Mouse (Mus musculus) MEL (cell line): Measurements from ENCODE around the gene Gm17190. TPM values are rescaled to one million over a fixed set of nuclear protein-coding genes. Genes with fewer than 3 reads are reported as not detected.

Experiments used
- DNase-seq: peaks from one replicate; pipeline ENCODE4 v3.0.0; 2011; ENCODE audit warnings: low read depth, low spot score
- H3K27ac ChIP-seq: 2 replicates; pipeline ENCODE4 v1.5.1; 2012; ENCODE audit warnings: low read depth, mild to moderate bottlenecking, control low read depth, low read length, moderate library complexity; ENCODE audit not compliant: control insufficient read depth
- H3K27me3 ChIP-seq, 2 experiments: fragments of 150-350 bp in 1 of 2; sonication (generic) in 1 of 2; 2 replicates each; pipeline ENCODE4 v1.6.1; 2012; ENCODE audit warnings: low read length in 2 of 2, mild to moderate bottlenecking in 2 of 2, improper control_type of control experiment in 1 of 2, moderate library complexity in 1 of 2; ENCODE audit not compliant: insufficient read depth in 2 of 2, control insufficient read depth in 1 of 2
- H3K36me3 ChIP-seq, 2 experiments: 2 replicates each; pipeline ENCODE4 v1.6.1; 2012 to 2014; ENCODE audit warnings: low read length in 2 of 2, improper control_type of control experiment in 1 of 2, inconsistent platforms in 1 of 2, mild to moderate bottlenecking in 1 of 2; ENCODE audit not compliant: insufficient read depth in 2 of 2, control insufficient read depth in 1 of 2
- H3K4me1 ChIP-seq, 2 experiments: fragments of 150-350 bp in 1 of 2; sonication (generic) in 1 of 2; 2 replicates each; pipeline ENCODE4 v1.6.1; 2012; ENCODE audit warnings: low read length in 2 of 2, improper control_type of control experiment in 1 of 2, mild to moderate bottlenecking in 1 of 2; ENCODE audit not compliant: insufficient read depth in 2 of 2, control insufficient read depth in 1 of 2
- H3K4me3 ChIP-seq, 2 experiments: fragments of 150-350 bp in 1 of 2; sonication (generic) in 1 of 2; 2 replicates each; pipeline ENCODE4 v1.5.1; 2012; ENCODE audit warnings: low read depth in 2 of 2, low read length in 2 of 2, mild to moderate bottlenecking in 2 of 2, moderate library complexity in 2 of 2, control low read depth in 1 of 2, improper control_type of control experiment in 1 of 2; ENCODE audit not compliant: control insufficient read depth in 1 of 2, insufficient read depth in 1 of 2
- H3K79me2 ChIP-seq: 2 replicates; pipeline ENCODE4 v1.6.1; 2012; ENCODE audit warnings: mild to moderate bottlenecking, low read length, moderate library complexity; ENCODE audit not compliant: control insufficient read depth, poor library complexity, insufficient read depth
- H3K9ac ChIP-seq: 2 replicates; pipeline ENCODE4 v1.6.1; 2012; ENCODE audit warnings: low read depth, mild to moderate bottlenecking, control low read depth, low read length, moderate library complexity; ENCODE audit not compliant: control insufficient read depth, poor library complexity, severe bottlenecking
- H3K9me3 ChIP-seq: fragments of 150-350 bp; sonication (generic); replicated peaks from 2 replicates; pipeline ENCODE4 v1.6.1; 2012; ENCODE audit warnings: mild to moderate bottlenecking, low read length, improper control_type of control experiment, moderate library complexity; ENCODE audit not compliant: insufficient read depth
- BHLHE40 ChIP-seq: IDR thresholded peaks from 2 replicates; pipeline ENCODE4 v1.6.1; 2012; ENCODE audit warnings: low read depth, mild to moderate bottlenecking, inconsistent platforms, low read length, improper control_type of control experiment, borderline replicate concordance
- CTCF ChIP-seq, 3 experiments: IDR thresholded peaks in 2 of 3; conservative IDR thresholded peaks in 1 of 3; 2 replicates each; pipeline ENCODE4 v1.5.1; 2011 to 2012; ENCODE audit warnings: low read length in 3 of 3, low read depth in 2 of 3, mild to moderate bottlenecking in 2 of 3, improper control_type of control experiment in 1 of 3, inconsistent platforms in 1 of 3, mixed read lengths in 1 of 3, moderate library complexity in 1 of 3; ENCODE audit not compliant: control insufficient read depth in 1 of 3, insufficient read depth in 1 of 3, poor library complexity in 1 of 3, severe bottlenecking in 1 of 3
- E2F4 ChIP-seq: IDR thresholded peaks from 2 replicates; pipeline ENCODE4 v1.6.1; 2011; ENCODE audit warnings: low read depth, low read length, improper control_type of control experiment, borderline replicate concordance
- EP300 ChIP-seq, 2 experiments: IDR thresholded peaks; 2 replicates each; pipeline ENCODE4 v1.6.1; 2011; ENCODE audit warnings: improper control_type of control experiment in 2 of 2, low read length in 2 of 2, low read depth in 1 of 2, mild to moderate bottlenecking in 1 of 2
- GABPA ChIP-seq: IDR thresholded peaks from 2 replicates; pipeline ENCODE4 v1.6.1; 2012; ENCODE audit warnings: low read depth, mild to moderate bottlenecking, inconsistent platforms, low read length, improper control_type of control experiment, moderate library complexity
- GATA1 ChIP-seq: IDR thresholded peaks from 2 replicates; pipeline ENCODE4 v1.6.1; 2011; ENCODE audit warnings: low read depth, low read length, improper control_type of control experiment
- KAT2A ChIP-seq: conservative IDR thresholded peaks from 2 replicates; pipeline ENCODE4 v1.6.1; 2012; ENCODE audit warnings: low read depth, low read length, improper control_type of control experiment, inconsistent platforms
- MAX ChIP-seq: IDR thresholded peaks from 2 replicates; pipeline ENCODE4 v1.6.1; 2011; ENCODE audit warnings: low read length, improper control_type of control experiment
- MYB ChIP-seq: IDR thresholded peaks from 2 replicates; pipeline ENCODE4 v1.6.1; 2011; ENCODE audit warnings: mild to moderate bottlenecking, low read depth, low read length, improper control_type of control experiment
- POLR2A ChIP-seq, 2 experiments: IDR thresholded peaks; 2 replicates each; pipeline ENCODE4 v1.6.1; 2011 to 2012; ENCODE audit warnings: low read length in 2 of 2, mild to moderate bottlenecking in 2 of 2, control low read depth in 1 of 2, improper control_type of control experiment in 1 of 2, low read depth in 1 of 2, moderate library complexity in 1 of 2; ENCODE audit not compliant: control insufficient read depth in 1 of 2, insufficient read depth in 1 of 2, poor library complexity in 1 of 2
- POLR2AphosphoS2 ChIP-seq: IDR thresholded peaks from 2 replicates; pipeline ENCODE4 v1.6.1; 2011; ENCODE audit warnings: low read length, improper control_type of control experiment
- SIN3A ChIP-seq: IDR thresholded peaks from 2 replicates; pipeline ENCODE4 v1.6.1; 2012; ENCODE audit warnings: low read length, improper control_type of control experiment, inconsistent platforms
- TBP ChIP-seq: IDR thresholded peaks from 2 replicates; pipeline ENCODE4 v1.8.0; 2011; ENCODE audit warnings: low read depth, low read length, improper control_type of control experiment
- USF2 ChIP-seq, 2 experiments: IDR thresholded peaks; 2 replicates each; pipeline ENCODE4 v1.6.1; 2011 to 2012; ENCODE audit warnings: improper control_type of control experiment in 2 of 2, low read length in 2 of 2, borderline replicate concordance in 1 of 2, inconsistent platforms in 1 of 2, low read depth in 1 of 2, mild to moderate bottlenecking in 1 of 2; ENCODE audit not compliant: insufficient read depth in 1 of 2
- ZC3H11A ChIP-seq: IDR thresholded peaks from 2 replicates; pipeline ENCODE4 v1.6.1; 2012; ENCODE audit warnings: low read depth, mild to moderate bottlenecking, inconsistent platforms, low read length, improper control_type of control experiment
- ZMIZ1 ChIP-seq: IDR thresholded peaks from 2 replicates; pipeline ENCODE4 v1.6.1; 2012; ENCODE audit warnings: low read depth, mild to moderate bottlenecking, inconsistent platforms, low read length, improper control_type of control experiment, moderate library complexity
- ZNF384 ChIP-seq: IDR thresholded peaks from 2 replicates; pipeline ENCODE4 v1.6.1; 2012; ENCODE audit warnings: low read depth, mild to moderate bottlenecking, inconsistent platforms, low read length, improper control_type of control experiment
- polyA plus RNA-seq, 2 experiments: library from polyadenylated mRNA; stranded (reverse) in 1 of 2; unstranded in 1 of 2; fragments of >175 nt in 1 of 2; fragments of >200 nt in 1 of 2; gene quantifications; 2 replicates each; pipeline versions ENCODE4 v1.2.1 to v1.2.4; 2012; ENCODE audit warnings: low replicate concordance in 2 of 2, low read depth in 1 of 2; ENCODE audit not compliant: insufficient read length in 2 of 2, insufficient read depth in 1 of 2, missing spikeins in 1 of 2
- total RNA-seq: library from RNA; depleted of rRNA; stranded (reverse); fragments of 300-350 nt; gene quantifications from 2 replicates; pipeline ENCODE4 v1.2.3, GENCODE M21; 2012; rRNA removed

Gene Gm17190
- total and polyA plus RNA-seq, 3 experiments: 0.52 TPM; not detected in 2

DNA sequence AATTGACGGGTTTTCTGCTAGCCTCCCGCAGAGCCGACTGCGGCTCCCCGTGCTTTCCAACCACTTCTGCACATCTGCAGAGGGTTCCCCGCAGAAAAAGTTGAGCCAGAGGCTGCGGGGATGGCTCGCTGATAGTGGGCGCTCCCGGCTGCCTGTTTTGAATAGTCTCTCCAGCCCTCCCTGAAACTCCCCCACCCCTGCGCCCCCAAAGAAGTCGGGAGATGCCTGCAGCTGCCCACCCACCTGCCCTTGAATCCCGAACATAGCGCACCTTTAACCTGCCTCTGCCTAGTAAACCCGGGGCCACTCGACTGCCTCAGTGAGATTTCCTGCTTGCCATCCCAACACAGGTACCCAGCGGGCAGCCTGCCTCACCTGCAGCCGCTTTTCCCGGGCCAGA lies 50.1 kb downstream of the Gm17190 start:
- H3K4me1 ChIP-seq: no peaks in the 10 kb centered on the region
- H3K4me3 ChIP-seq: no peak overlapping the region
- H3K27me3 ChIP-seq: no peaks in the 10 kb centered on the region
- no peak for DNase-seq
- TF ChIP-seq POLR2AphosphoS2: no peak
- no peak for TF ChIP-seq ZMIZ1
- TF ChIP-seq USF2 (IDR thresholded peaks at IDR 0.05; ENCODE audit: borderline replicate concordance in 1 of 2, insufficient read depth in 1 of 2, low read depth in 1 of 2, low read length in 2 of 2): no peak
- TF ChIP-seq EP300 (IDR thresholded peaks at IDR 0.05; ENCODE audit: low read depth in 1 of 2, low read length in 2 of 2): no peak
- no peak for TF ChIP-seq TBP
- TF ChIP-seq CTCF (IDR thresholded peaks at IDR 0.05 in 2 of 3, conservative IDR thresholded peaks at IDR 0.05 in 1 of 3; ENCODE audit: control insufficient read depth in 1 of 3, insufficient read depth in 1 of 3, low read depth in 2 of 3, low read length in 3 of 3, poor library complexity in 1 of 3, severe bottlenecking in 1 of 3): no peak
- TF ChIP-seq ZNF384: no peak
- no peak for TF ChIP-seq E2F4
- no peak for TF ChIP-seq ZC3H11A
- no peak for TF ChIP-seq GABPA
- TF ChIP-seq MYB: no peak
- TF ChIP-seq BHLHE40: no peak
- TF ChIP-seq KAT2A: no peak
- no peak for TF ChIP-seq SIN3A
- no peak for TF ChIP-seq MAX
- H3K27ac ChIP-seq: no peak overlapping the region
- H3K36me3 ChIP-seq: no peaks in the 10 kb centered on the region
- no peaks in the 10 kb centered on the region for H3K79me2 ChIP-seq
- H3K9ac ChIP-seq: no peak overlapping the region
- H3K9me3 ChIP-seq: no peaks in the 10 kb centered on the region

- Histone ChIP-seq H3K27ac (no peak within 1 kb of the TSS), H3K27me3 (no peaks in the 10 kb centered on the region), H3K36me3 (no peaks in the 10 kb centered on the region), H3K9ac (no peak within 1 kb of the TSS), H3K9me3 (no peaks in the 10 kb centered on the region), H3K4me1 (no peaks in the 10 kb centered on the region), H3K79me2 (no peaks in the 10 kb centered on the region), H3K4me3 (no peak within 1 kb of the TSS)
- TF ChIP-seq BHLHE40 (no peak), POLR2A (IDR thresholded peaks at IDR 0.05; ENCODE audit: control insufficient read depth in 1 of 2, insufficient read depth in 1 of 2, low read depth in 1 of 2, low read length in 2 of 2, poor library complexity in 1 of 2) (no peak), GATA1 (no peak)
- no peak for DNase-seq
Measured at GRCm38 (mm10) chr13:96132401-96132816, 50.6 kb downstream of the Gm17190 start, which contains the start of gene Sv2c. TSS of gene Sv2c (minus strand) at chr13:96132577.

Other genes starting within 250 kb of the Gm17190 start
- 0.20 and 0.27 TPM in 2 replicates for gene Iqgap2, start 190.1 kb upstream of the Gm17190 start, total RNA-seq
- under 1 TPM in 1 of 2 experiments, not detected in 1; 0.32 TPM for gene Iqgap2, start 190.1 kb upstream of the Gm17190 start, polyA plus RNA-seq
- gene Gm20075, start 678 bp upstream of the Gm17190 start, total RNA-seq: 7.3 and 8.9 TPM in 2 replicates
- gene Gm20075, start 678 bp upstream of the Gm17190 start, polyA plus RNA-seq: 1 to 10 TPM in 1 of 2 experiments, not detected in 1; 9.0 TPM
- 0.03 TPM in 1 of 2 replicates, not detected in the other for gene Sv2c, start 50.5 kb downstream of the Gm17190 start, total RNA-seq
- under 1 TPM in 1 of 2 experiments, not detected in 1; 0.01 TPM for gene Sv2c, start 50.5 kb downstream of the Gm17190 start, polyA plus RNA-seq